Comparison of ENCODE assay signal across 7 mouse cellular contexts in genomic region chr1:118976596-118976995, GRCm38 (mm10).
A peak's percentile ranks its signal among the peaks of the same experiment; 100 is the strongest.
DNase-seq lines count a peak whose midpoint lies in the region; ATAC-seq and TF ChIP-seq lines count a peak whose summit lies in the region.

No protein-coding gene starts in this region.

- no peaks in the 10 kb centered on the region for H3K36me3 ChIP-seq in C2C12 (ENCODE audit: control insufficient read depth, insufficient read depth)
- H3K36me3 ChIP-seq in forebrain, embryonic 14.5 days (ENCODE audit: control insufficient read depth, insufficient read depth, low read length) = no peaks in the 10 kb centered on the region
- no peaks in the 10 kb centered on the region for H3K36me3 ChIP-seq in heart, postnatal 0 days (replicated peaks; ENCODE audit: control insufficient read depth, insufficient read depth, low read length)

- H3K27ac ChIP-seq in forebrain, embryonic 14.5 days (ENCODE audit: low read depth, low read length) = no peak overlapping the region
- peak overlapping the region; percentile 51 for H3K27ac ChIP-seq in heart, postnatal 0 days (ENCODE audit: low read depth)

- WGBS in forebrain, embryonic 14.5 days = 51% methylated on average over 9 of the region's 9 CpGs
- 25% methylated on average over 9 of the region's 9 CpGs for WGBS in heart, postnatal 0 days

- no peak overlapping the region for H3K9ac ChIP-seq in forebrain, embryonic 14.5 days (ENCODE audit: low read length)
- H3K9ac ChIP-seq in heart, postnatal 0 days (replicated peaks; ENCODE audit: low read depth, low read length) = no peak overlapping the region

- H3ac ChIP-seq in C2C12 (ENCODE audit: control insufficient read depth, insufficient read length, low read depth) = no peak overlapping the region

- DNase-seq in 3T3-L1 (ENCODE audit: low read depth, low spot score) = peak; percentile 100
- peak; percentile 60 for DNase-seq in forebrain, embryonic 14.5 days (ENCODE audit: low spot score)
- peak; percentile 81 for DNase-seq in heart, postnatal 0 days (ENCODE audit: low spot score)
- peak; percentile 38 to 51 for DNase-seq in left cerebral cortex, postnatal 14 days (ENCODE audit: low spot score in 2 of 2)
- peak; percentile 35 for DNase-seq in right cerebral cortex, postnatal 25 days
- no peak for DNase-seq in spleen, postnatal 4 days (ENCODE audit: low spot score in 2 of 2)

- TF ChIP-seq EP300 in heart, postnatal 0 days (IDR thresholded peaks at IDR 0.05; ENCODE audit: low read depth) = no peak

- H3K79me3 ChIP-seq in C2C12 (ENCODE audit: low read depth) = no peaks in the 10 kb centered on the region

- peak; percentile 21; the same call in 1 of the 2 replicates for ATAC-seq in forebrain, embryonic 14.5 days
- peak; percentile 89 for ATAC-seq in heart, postnatal 0 days (ENCODE audit: insufficient read depth, low read depth)

- H3K9me3 ChIP-seq in forebrain, embryonic 14.5 days (replicated peaks; ENCODE audit: control insufficient read depth, low read length) = no peaks in the 10 kb centered on the region
- H3K9me3 ChIP-seq in heart, postnatal 0 days (replicated peaks; ENCODE audit: control insufficient read depth, low read length) = no peaks in the 10 kb centered on the region

- TF ChIP-seq CTCF in C2C12 (IDR thresholded peaks at IDR 0.05; ENCODE audit: control insufficient read depth, insufficient read depth, insufficient read length) = no peak
- TF ChIP-seq CTCF in heart, postnatal 0 days (IDR thresholded peaks at IDR 0.05; ENCODE audit: low read depth) = 0 out of 2 replicates have a peak, but pooled peaks have one; percentile 7

- no peaks in the 10 kb centered on the region for H3K27me3 ChIP-seq in C2C12 (ENCODE audit: control insufficient read depth, insufficient read depth, insufficient read length)
- H3K27me3 ChIP-seq in forebrain, embryonic 14.5 days (replicated peaks; ENCODE audit: control insufficient read depth, insufficient read depth, low read length) = no peaks in the 10 kb centered on the region
- H3K27me3 ChIP-seq in heart, postnatal 0 days (ENCODE audit: control insufficient read depth, insufficient read depth, low read length) = no peaks in the 10 kb centered on the region

- H3K4me1 ChIP-seq in forebrain, embryonic 14.5 days (ENCODE audit: control insufficient read depth, insufficient read depth, low read length) = peaks cover 15% of the 10 kb centered on the region
- H3K4me1 ChIP-seq in heart, postnatal 0 days (ENCODE audit: control insufficient read depth, insufficient read depth) = peaks cover 19% of the 10 kb centered on the region

- intact Hi-C loops in left cerebral cortex, postnatal 14 days (cut with DNase I) = no loop called here

- H3K4me3 ChIP-seq in C2C12 (ENCODE audit: insufficient read depth, poor library complexity, severe bottlenecking) = no peak overlapping the region
- no peak overlapping the region for H3K4me3 ChIP-seq in forebrain, embryonic 14.5 days (ENCODE audit: low read depth, low read length)
- no peak overlapping the region for H3K4me3 ChIP-seq in heart, postnatal 0 days (ENCODE audit: low read depth, low read length)

- H3K79me2 ChIP-seq in C2C12 (ENCODE audit: control insufficient read depth, insufficient read depth) = no peaks in the 10 kb centered on the region

- no peak overlapping the region for H3K4me2 ChIP-seq in forebrain, embryonic 14.5 days (ENCODE audit: low read length)
- H3K4me2 ChIP-seq in heart, postnatal 0 days (ENCODE audit: low read depth, low read length) = no peak overlapping the region

TF ChIP-seq in C2C12, 6 proteins besides CTCF, POLR2A, EP300 and RAD21:
- TF ChIP-seq USF1 (IDR thresholded peaks at IDR 0.05; ENCODE audit: low read depth) = no peak
- TF ChIP-seq CEBPB (IDR thresholded peaks at IDR 0.05; ENCODE audit: low read depth) = no peak
- TF ChIP-seq MYOG (IDR thresholded peaks at IDR 0.05; ENCODE audit: control insufficient read depth, extremely low read depth, insufficient read length) = no peak
- peak; percentile 65 for TF ChIP-seq FOSL1 (IDR thresholded peaks at IDR 0.05; ENCODE audit: insufficient read depth, low read length, poor library complexity, severe bottlenecking)
- peak; percentile 68 for TF ChIP-seq MYOD1 (IDR thresholded peaks at IDR 0.05; ENCODE audit: control insufficient read depth, insufficient read length, low read depth)
- no peak for TF ChIP-seq MAX (IDR thresholded peaks at IDR 0.05)

Comparison
In these comparisons a context has a peak if more than half of its experiments do, and no peak if none do; other contexts are left out.
1. DNase-seq: peak in 3T3-L1 (single experiment), forebrain, embryonic 14.5 days (single experiment), heart, postnatal 0 days (single experiment), left cerebral cortex, postnatal 14 days (2 of 2) and right cerebral cortex, postnatal 25 days (single experiment); none in spleen, postnatal 4 days (0 of 2).